Mouse (Mus musculus) stomach, postnatal 0 days (tissue): ENCODE measurements around the gene Cdk4. TPM values are rescaled to one million over a fixed set of nuclear protein-coding genes. Genes with fewer than 3 reads are reported as not detected.

ENCODE experiments used
- ATAC-seq: fragments of 200-750 bp; cut with Nextera tagmentation; 2 replicates; pipeline ENCODE4 v1.8.0; 2017; ENCODE audit not compliant: low FRiP score, low TSS enrichment
- DNase-seq: peaks from one replicate; pipeline ENCODE4 v3.0.0-alpha.2; 2016; ENCODE audit warnings: low spot score
- H3K27ac ChIP-seq: fragments of 300-500 bp; sonication (generic); replicated peaks from 2 replicates; pipeline ENCODE4 v1.5.1; 2014; ENCODE audit warnings: mild to moderate bottlenecking, control low read depth
- H3K27me3 ChIP-seq: fragments of 300-500 bp; sonication (generic); 2 replicates; pipeline ENCODE4 v1.6.1; 2014; ENCODE audit warnings: low read length; ENCODE audit not compliant: control insufficient read depth, insufficient read depth
- H3K36me3 ChIP-seq: fragments of 300-500 bp; sonication (generic); 2 replicates; pipeline ENCODE4 v1.6.1; 2014; ENCODE audit warnings: low read length, mixed read lengths; ENCODE audit not compliant: control insufficient read depth, insufficient read depth
- H3K4me1 ChIP-seq: fragments of 300-500 bp; sonication (generic); replicated peaks from 2 replicates; pipeline ENCODE4 v1.6.1; 2014; ENCODE audit warnings: antibody characterized with exemption; ENCODE audit not compliant: control insufficient read depth, insufficient read depth
- H3K4me2 ChIP-seq: fragments of 300-500 bp; sonication (generic); replicated peaks from 2 replicates; pipeline ENCODE4 v1.6.1; 2014; ENCODE audit warnings: low read depth, mild to moderate bottlenecking, control low read depth, moderate library complexity
- H3K4me3 ChIP-seq: fragments of 300-500 bp; sonication (generic); 2 replicates; pipeline ENCODE4 v1.5.1; 2014; ENCODE audit warnings: low read depth, low read length, control low read depth
- H3K9ac ChIP-seq: fragments of 300-500 bp; sonication (generic); 2 replicates; pipeline ENCODE4 v1.6.1; 2014; ENCODE audit warnings: mild to moderate bottlenecking, low read length, control low read depth, mixed read lengths
- H3K9me3 ChIP-seq: fragments of 300-500 bp; sonication (generic); 2 replicates; pipeline ENCODE4 v1.6.1; 2016; ENCODE audit warnings: low read length; ENCODE audit not compliant: control insufficient read depth
- CTCF ChIP-seq: IDR thresholded peaks from 2 replicates; pipeline ENCODE4 v1.5.1; 2016; ENCODE audit warnings: antibody characterized with exemption, low read depth, mild to moderate bottlenecking, moderate library complexity
- EP300 ChIP-seq: optimal IDR thresholded peaks from 2 replicates; pipeline ENCODE3; 2016; ENCODE audit warnings: antibody characterized with exemption
- WGBS: fragments of 180-500 bp; shearing (Covaris S2); extraction: QIAGEN DNeasy Blood & Tissue Kit; methylation state at CpG from one replicate; pipeline ENCODE4 v1.1.7; 2014; 5-methylcytosine and 5-hydroxymethylcytosine counted together
- polyA plus RNA-seq: library from polyadenylated mRNA; unstranded; fragments of >200 nt; fragmentation: Nextera tagmentation; extraction: Ambion mirVana; gene quantifications from 2 replicates; pipeline ENCODE4 v1.2.1, GENCODE M21; 2015

Cdk4 gene
- polyA plus RNA-seq, 1 experiment from 2014 or later, result 469 TPM

DNA sequence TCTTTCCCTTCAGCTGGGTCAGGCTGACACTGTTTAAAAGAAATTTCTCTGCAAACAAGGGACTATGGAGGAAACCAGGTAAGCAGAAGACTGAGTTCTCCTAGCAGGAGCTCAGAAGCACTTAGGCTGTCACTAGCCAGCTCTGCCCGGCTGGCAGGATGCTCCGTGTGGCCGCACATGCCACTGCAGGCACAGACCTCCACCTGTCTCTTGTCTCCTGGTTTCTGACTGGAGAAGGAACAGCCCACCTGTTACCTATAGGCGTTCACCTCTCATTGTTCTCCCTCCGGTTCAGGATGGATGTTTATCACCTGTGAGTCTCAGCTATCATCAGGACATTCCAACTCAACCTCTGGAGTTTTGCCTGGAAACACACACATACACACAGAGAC is 20.6 kb downstream of the Cdk4 start:
- no peaks in the 10 kb centered on the region for H3K36me3 ChIP-seq
- ATAC-seq (no peak), DNase-seq (no peak)
- WGBS, result 26% methylated on average over 5 of the region's 5 CpGs
- no peak overlapping the region for H3K4me3 ChIP-seq
- no peaks in the 10 kb centered on the region for H3K9me3 ChIP-seq
- no peak overlapping the region for H3K9ac ChIP-seq
- H3K4me1 ChIP-seq, result no peaks in the 10 kb centered on the region; the same call in 1 of the 2 replicates
- TF ChIP-seq CTCF, result no peak
- no peak for TF ChIP-seq EP300
- H3K4me2 ChIP-seq, result no peak overlapping the region
- no peak overlapping the region for H3K27ac ChIP-seq
- H3K27me3 ChIP-seq, result peaks cover 5% of the 10 kb centered on the region

DNA sequence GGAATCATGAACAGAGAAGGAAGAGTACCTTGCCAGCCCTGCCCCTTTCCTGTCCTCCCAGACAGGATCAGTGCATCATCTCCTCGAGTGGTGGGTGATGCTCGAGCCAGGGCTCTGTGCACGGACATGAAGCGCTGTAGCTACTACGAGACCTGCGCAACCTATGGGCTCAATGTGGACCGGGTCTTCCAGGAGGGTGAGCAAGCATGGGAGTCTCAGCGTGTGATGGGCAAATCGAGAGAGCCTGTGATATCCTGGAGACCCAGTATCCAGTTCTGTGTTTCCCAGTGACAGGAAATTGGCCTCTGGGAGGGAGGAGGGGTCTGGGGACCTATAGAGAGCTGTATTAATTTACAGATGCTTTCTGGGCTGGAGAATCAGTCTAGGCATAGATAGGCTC is 21.7 kb downstream of the Cdk4 start:
- Histone ChIP-seq H3K9ac (no peak overlapping the region), H3K27me3 (peaks cover 5% of the 10 kb centered on the region), H3K4me2 (no peak overlapping the region), H3K27ac (no peak overlapping the region), H3K9me3 (no peaks in the 10 kb centered on the region), H3K36me3 (no peaks in the 10 kb centered on the region), H3K4me1 (no peaks in the 10 kb centered on the region), H3K4me3 (no peak overlapping the region)
- ATAC-seq (no peak), DNase-seq (no peak)
- TF ChIP-seq EP300 (no peak), CTCF (no peak)
- 84% methylated on average over 9 of the region's 9 CpGs for WGBS

DNA sequence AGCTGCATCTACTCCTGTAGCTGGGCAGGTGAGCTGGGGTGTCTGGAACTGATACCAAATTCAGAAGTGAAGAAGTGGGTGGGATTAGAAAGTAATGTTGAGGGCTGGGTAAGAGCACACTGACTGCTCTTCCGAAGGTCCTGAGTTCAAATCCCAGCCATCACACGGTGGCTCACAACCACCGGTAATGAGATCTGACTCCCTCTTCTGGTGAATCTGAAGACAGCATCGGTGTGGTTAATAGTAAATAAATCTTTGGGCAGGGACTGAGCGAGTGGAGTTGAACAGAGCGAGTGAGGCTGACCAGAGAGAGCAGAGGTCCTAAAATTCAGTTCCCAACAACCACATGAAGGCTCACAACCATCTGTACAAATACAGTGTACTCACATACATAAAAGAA is 22.3 kb downstream of the Cdk4 start:
- ATAC-seq (no peak), DNase-seq (no peak)
- H3K4me3 ChIP-seq, result no peak overlapping the region
- H3K9ac ChIP-seq, result no peak overlapping the region
- TF ChIP-seq EP300, result no peak
- TF ChIP-seq CTCF, result peak; percentile 41
- no peaks in the 10 kb centered on the region for H3K9me3 ChIP-seq
- 60% methylated on average over 6 of the region's 6 CpGs for WGBS
- peaks cover 5% of the 10 kb centered on the region for H3K27me3 ChIP-seq
- no peak overlapping the region for H3K4me2 ChIP-seq
- H3K27ac ChIP-seq, result no peak overlapping the region
- no peaks in the 10 kb centered on the region for H3K36me3 ChIP-seq
- no peaks in the 10 kb centered on the region for H3K4me1 ChIP-seq

DNA sequence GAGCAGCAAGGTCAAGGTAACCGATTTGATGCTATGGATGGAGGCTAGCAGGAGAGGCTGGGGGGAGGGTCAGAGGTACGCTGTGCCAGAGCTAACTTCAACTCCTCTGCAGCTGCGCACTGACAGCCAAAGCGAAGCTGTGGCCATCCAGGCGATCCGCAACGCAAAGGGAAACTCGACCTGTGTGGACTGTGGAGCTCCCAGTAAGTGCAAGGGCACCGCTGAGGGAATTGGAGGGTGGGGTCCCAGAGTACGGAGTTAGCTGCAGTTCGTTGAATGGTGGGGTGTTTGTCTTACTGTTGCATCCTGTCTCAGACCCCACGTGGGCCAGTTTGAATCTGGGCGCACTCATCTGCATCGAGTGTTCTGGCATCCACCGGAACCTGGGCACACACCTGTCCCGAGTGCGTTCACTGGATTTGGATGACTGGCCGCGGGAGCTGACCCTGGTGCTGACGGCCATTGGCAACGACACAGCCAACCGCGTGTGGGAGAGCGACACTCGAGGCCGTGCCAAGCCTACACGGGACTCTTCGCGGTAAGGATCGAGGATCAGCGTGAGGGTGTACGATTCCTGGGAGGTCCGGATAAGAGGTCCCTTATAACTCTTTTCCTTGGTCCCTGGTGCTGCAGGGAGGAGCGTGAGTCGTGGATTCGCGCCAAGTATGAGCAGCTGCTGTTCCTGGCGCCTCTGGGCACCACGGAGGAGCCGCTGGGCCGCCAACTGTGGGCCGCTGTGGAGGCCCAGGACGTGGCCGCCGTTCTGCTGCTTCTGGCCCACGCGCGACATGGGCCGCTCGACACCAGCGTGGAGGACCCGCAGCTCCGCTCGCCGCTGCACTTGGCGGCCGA is 27.5 kb downstream of the Cdk4 start:
- Histone ChIP-seq H3K36me3 (no peaks in the 10 kb centered on the region; the same call in 1 of the 2 replicates), H3K27me3 (peaks cover 5% of the 10 kb centered on the region; the same call in 1 of the 2 replicates), H3K4me1 (0 out of 2 replicates have a peak, but pooled peaks cover 7% of the 10 kb centered on the region), H3K4me2 (peak overlapping the region; percentile 44), H3K9me3 (no peaks in the 10 kb centered on the region), H3K4me3 (peak overlapping the region; percentile 24), H3K9ac (no peak overlapping the region), H3K27ac (no peak overlapping the region)
- DNase-seq (peak; percentile 77), ATAC-seq (peak; percentile 8; the same call in 1 of the 2 replicates)
- no peak for TF ChIP-seq CTCF
- TF ChIP-seq EP300, result no peak
- 12% methylated on average over 57 of the region's 57 CpGs for WGBS

DNA sequence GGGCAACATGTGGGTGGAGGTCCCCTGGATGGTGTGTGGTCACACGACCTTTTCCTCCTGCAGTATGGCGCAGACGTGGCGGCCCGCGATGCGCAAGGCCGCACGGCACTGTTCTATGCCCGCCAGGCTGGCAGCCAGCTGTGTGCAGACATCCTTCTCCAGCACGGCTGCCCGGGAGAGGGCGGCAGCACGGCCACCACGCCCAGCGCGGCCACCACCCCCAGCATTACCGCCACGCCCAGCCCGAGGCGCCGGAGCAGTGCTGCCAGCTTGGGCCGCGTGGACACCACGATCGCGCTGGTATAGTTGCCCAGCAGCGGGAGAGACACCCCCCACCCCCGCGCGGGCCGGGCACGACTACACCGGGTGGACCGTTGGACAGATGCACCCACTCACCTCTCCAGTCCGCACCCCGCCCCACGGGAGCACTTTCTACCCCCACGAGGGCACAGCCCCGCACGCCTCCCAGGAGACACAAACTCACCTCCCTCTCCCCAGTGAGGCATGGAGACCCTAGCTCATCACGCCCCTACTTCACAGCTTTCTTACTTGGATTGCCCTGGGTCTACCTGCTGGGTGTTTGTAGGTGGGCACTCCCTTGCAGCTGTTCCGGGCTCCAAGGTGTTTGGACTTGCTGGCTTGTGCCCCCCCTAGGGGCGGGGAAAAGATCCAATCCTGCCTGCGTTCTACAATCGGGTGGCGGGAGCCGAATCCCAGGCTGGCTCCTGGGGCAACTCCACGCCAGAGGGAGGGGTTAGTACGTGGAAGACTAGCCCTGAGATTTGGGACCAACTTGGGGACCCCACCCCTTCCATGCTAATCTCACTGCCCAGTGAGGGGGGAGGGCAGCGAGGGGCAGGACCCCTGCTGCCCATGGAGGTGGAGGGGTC is 28.4 kb downstream of the Cdk4 start:
- Histone ChIP-seq H3K9ac (0 out of 2 replicates have a peak overlapping the region, but pooled peaks have one; percentile 27), H3K4me1 (0 out of 2 replicates have a peak, but pooled peaks cover 7% of the 10 kb centered on the region), H3K36me3 (peaks cover 3% of the 10 kb centered on the region; the same call in 1 of the 2 replicates), H3K27me3 (peaks cover 5% of the 10 kb centered on the region; the same call in 1 of the 2 replicates), H3K9me3 (no peaks in the 10 kb centered on the region), H3K4me2 (peak overlapping the region; percentile 44), H3K4me3 (peak overlapping the region; percentile 24), H3K27ac (no peak overlapping the region)
- ATAC-seq (peak; percentile 62), DNase-seq (peak; percentile 85)
- peak; percentile 41 for TF ChIP-seq CTCF
- TF ChIP-seq EP300, result no peak
- whole genome bisulfite sequencing, result 8% methylated on average over 51 of the region's 51 CpGs
